Mouse (Mus musculus) layer of hippocampus, postnatal 10 days (tissue): ENCODE data around the gene Ubl7. TPM values are rescaled to one million over a fixed set of nuclear protein-coding genes. Genes with fewer than 3 reads are reported as not detected.

Experiments
- DNase-seq, 2 experiments: peaks; one replicate each; pipeline ENCODE4 v3.0.0; 2021; ENCODE audit warnings: low spot score in 2 of 2
- total RNA-seq, 2 experiments: library from RNA; stranded (reverse); gene quantifications; 2 replicates each; pipeline ENCODE4 v1.2.3; 2021

The Ubl7 gene
- total RNA-seq, 2 experiments from 2014 or later = 95.3 to 98.4 TPM

GRCm38 (mm10) chr9:57907206-57907605 is 3.6 kb upstream of the Ubl7 start:
- DNase-seq = no peak

GRCm38 (mm10) chr9:57912571-57912970 is 1.8 kb downstream of the Ubl7 start:
- no peak for DNase-seq

DNA sequence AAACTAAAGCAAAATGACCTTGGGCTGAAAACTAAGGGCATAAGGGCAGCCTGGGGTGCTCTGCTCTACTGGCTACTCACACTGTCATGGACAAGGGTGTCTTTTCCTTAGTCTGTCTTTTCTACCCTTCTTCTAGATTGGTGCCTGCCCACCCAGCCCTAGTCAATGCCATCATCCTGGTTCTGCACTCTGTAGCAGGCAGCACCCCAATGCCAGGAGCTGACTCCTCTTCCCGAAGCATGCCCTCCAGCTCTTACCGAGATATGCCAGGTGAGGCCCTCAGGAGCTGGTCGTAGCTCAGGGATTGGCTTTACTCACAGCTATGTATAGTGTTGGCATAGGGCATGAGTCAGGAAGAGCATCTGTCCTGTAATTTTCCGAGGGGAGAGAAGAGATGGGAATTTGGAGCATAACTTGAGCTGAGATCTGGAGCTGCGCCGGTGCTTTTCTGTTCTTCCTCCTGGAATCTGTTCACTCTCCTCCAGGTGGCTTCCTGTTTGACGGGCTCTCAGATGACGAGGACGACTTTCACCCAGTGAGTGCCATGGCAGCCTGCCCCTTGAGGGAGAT is 10.8 kb downstream of the Ubl7 start:
- DNase-seq = no peak

DNA sequence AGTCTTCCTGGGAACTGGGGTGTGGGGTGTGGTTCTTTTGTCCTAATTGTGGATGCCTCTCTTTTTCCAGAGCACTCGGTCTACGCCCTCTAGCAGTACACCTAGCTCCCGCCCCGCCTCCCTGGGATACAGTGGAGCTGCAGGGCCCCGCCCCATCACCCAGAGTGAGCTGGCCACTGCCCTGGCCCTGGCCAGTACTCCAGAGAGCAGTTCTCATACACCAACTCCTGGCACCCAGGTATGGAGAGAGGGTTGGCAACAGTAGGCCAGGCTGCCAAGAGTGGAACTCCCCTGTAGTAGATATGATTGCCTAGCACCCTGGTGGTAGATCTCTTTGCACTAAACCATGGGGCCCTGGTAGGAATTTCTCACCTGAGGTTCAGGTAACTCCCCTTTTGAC is 11.6 kb downstream of the Ubl7 start:
- no peak for DNase-seq

GRCm38 (mm10) chr9:57923046-57923445 is 12.3 kb downstream of the Ubl7 start:
- DNase-seq = no peak

GRCm38 (mm10) chr9:57931166-57931767 is 20.5 kb downstream of the Ubl7 start:
- DNase-seq = no peak

DNA sequence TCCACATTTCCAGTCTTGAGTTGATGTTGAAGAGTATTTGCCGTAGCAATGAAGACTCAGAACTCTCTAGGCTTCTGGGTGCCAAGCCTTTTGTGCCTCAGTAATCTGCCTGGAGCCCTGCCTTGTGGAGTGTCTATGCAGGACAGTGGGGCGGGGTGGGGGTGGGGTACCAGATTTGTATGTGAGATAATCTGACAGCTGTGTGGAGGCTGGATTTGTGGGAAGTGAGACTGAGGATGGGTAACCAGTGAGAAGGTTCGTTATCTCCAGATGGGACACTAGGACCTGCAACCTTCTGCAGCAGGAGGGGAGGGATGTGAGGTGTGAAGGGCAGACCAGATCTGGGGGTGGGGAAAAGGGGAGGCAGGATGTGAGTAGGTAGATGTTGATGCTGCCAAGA is 21.5 kb downstream of the Ubl7 start:
- DNase-seq = peak in 1 of 2 experiments; percentile 10

- peak; percentile 67 to 73 for DNase-seq
Observed at GRCm38 (mm10) chr9:57932831-57933602, 22.2 kb downstream of the Ubl7 start.

DNA sequence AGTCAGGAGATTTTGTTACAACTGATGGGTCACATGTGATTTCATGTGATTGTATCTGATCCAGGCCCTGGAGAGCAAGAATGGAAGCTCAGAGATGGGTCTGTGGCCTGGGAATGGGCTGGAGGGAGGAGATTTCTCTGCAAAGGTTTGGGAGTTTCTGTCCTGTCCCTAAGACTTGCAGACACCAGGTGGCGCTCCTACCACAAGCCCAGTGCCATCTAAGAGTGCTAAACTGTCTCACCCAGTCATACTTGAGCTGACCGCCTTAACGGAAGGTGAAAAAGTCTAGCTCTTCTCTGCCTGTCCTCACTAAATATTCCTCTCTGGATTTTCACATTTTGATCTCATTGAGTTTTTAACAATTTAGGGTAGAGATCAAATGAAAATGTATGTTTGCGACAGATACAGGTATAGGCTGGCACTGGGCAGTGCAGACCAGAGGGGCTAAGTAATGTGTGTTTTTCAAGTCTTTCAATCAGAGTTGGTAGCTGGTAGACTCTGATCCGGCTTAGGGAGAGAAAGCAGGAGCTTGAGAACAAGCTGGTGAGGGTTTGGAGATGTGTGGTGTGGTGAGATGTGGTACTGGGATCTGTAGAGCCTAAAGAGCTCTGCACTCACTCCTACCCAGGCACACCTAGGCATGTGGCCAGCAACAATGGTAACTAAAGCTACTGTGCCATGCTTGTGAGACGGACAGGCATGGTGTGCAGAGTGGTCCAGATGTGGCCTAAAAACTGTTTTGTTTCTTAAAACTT is 25.1 kb downstream of the Ubl7 start:
- peak; percentile 92 to 93 for DNase-seq

DNA sequence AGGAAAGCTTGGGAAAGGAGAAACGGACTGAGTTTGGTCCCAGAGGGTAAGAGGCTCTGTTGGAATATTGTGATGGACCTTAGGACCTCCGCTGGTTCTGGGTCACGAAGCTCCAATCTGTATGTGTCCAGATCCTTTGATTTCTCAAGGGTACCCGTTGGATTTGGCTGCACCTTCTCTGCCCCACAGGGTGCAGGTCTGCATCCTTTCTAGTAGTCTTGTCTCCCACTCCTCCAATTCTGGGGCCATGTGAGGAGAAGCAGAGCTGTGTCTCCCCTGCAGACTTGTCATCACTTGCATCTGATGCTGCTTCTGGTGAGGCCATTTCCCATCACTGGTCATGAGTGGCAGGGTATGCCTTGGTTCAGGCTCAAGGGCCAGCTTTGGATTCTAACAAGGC is 26.4 kb downstream of the Ubl7 start:
- DNase-seq = no peak

DNA sequence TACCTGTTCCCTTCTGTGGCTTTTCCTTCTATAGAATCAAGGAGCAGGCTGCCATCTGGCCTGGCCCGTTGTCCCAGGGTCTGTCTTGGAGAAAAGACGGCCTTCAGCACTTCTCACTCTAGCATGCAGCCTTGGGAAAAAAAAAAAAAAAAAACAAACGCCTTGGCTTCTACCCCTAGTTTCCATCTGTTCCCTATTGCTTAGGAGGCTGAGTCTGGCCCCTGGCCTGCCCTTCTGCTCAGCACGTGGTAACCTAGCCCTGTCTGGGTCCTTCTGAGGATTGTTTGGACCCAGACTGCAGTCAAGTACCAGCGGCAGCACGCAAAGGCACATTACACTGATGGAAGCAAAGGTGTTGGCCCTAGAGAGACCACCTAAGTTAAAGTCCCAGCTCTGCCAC is 26.9 kb downstream of the Ubl7 start:
- DNase-seq = no peak

DNA sequence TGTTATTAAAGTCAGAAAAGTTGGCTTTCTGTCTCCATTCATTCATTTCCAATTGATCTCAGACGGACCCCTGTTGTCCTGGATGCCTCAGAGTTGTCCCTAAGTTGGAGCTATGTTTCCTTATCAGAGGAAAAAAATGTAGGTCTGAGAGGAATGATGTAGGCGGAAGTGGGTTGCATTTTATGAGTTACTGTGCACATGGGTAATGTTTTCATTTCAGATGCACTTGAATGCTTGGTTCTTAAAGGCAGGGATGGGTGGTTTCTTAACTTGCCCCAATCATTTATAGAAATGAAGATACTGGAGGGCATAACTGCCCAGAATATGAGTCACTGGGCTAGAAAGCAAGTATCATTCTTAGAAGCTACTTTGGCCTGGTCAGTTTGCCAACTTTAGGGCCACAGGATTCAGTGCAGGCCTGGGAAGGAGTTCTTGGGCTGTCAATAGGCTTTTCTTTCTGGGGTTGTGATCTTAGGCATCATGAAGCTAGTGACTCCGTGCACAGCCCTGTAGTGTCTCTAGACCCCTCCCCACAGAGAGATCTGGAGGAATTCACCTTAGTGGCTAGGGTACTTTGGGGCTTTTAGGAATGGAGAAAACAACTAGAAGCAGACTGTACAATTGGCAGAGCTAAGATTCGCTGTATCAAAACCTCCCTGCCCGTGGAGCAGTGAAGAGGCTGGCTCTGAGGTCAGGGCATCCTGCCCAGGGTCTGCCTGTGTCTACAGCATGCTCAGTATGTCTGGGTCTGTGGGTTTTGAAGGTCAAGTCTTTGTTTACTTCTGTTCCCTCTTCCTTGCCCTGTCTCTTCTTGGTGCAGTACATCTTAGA is 27.7 kb downstream of the Ubl7 start:
- no peak for DNase-seq

DNA sequence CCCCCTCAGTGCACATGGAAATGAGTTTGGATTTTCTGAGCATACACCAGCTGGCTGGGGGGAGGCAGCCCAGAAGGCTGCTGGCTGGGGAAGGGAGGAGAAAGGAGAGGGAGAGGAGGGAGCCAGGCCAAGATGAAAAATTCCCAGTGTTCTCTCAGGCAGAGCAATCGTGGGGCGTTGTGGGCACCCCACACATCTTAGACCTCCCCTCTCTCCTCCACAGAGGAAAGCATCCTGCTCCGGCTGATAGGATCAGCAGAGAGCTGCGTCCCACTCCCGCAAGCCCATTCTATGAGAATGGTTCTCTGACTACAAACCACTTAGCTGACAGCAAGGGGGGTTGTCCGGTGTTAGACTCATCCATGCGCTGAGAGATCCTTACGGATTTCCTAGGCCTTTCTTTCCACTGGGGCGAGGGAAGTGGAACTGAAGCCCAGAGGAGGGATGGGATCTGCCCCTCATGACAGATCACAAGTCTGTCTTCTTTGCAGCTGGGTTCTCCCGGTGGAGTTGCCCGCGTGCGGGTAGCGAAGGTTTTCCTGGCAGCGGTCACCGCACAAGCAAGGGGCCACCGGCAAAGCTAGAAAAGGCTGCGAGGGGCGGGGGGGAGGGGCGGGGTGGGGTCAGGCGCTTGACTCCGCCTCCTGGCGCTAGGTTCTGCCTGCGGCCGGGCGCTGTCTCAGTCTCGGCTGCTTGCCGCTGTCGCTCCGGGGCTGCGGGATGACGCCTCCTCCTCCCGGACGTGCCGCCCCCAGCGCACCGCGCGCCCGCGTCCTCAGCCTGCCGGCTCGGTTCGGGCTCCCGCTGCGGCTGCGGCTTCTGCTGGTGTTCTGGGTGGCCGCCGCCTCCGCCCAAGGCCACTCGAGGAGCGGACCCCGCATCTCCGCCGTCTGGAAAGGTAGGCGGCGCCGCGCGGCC is 28.9 kb downstream of the Ubl7 start, which contains the start of gene Sema7a:
TSS of gene Sema7a (plus strand) at position 682 of the 918 bp plus-strand sequence.
- peak; percentile 74 to 84 for DNase-seq

- DNase-seq = peak; percentile 54 to 70
Observed at GRCm38 (mm10) chr9:57940349-57940794, 29.6 kb downstream of the Ubl7 start.

DNA sequence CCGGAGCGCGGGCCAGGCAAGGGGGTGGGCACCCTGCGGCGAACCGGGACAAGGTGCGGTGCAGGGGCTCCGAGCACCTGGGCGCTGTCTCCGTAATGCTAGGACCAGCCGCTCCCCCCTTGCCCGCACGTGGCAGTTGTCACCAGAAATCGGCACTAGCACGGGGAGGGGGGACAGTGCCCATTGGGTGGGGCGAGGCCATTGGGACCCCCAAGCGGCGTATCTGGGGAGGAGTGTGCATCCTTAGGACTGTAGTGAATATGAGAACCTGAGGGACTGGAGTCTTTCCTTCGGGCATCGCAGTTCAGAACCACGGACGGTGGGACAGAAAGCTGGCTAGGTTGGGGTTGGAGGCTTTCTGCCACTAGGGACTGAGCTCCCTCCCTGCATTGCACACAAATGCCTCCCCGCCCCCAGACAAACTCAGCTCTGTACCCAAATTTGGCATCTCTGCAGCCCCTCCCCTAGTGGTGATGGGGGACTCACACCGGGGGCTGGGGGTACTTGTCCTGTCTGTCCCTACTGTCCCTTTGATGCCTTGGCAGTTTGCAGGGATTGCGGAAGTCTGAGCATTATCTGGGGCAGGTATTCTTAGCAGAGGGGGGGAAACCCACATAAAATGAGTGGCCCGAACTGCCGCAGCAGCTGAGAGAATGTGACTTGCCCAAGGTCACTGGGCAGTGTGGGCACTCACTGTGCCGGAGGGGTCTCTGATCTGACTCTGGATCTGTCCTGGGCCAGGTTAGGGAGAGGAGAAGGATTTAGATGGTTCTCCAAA is 30.3 kb downstream of the Ubl7 start:
- DNase-seq = peak in 1 of 2 experiments; percentile 55

- no peak for DNase-seq
Observed at GRCm38 (mm10) chr9:57942039-57942438, 31.3 kb downstream of the Ubl7 start.

DNA sequence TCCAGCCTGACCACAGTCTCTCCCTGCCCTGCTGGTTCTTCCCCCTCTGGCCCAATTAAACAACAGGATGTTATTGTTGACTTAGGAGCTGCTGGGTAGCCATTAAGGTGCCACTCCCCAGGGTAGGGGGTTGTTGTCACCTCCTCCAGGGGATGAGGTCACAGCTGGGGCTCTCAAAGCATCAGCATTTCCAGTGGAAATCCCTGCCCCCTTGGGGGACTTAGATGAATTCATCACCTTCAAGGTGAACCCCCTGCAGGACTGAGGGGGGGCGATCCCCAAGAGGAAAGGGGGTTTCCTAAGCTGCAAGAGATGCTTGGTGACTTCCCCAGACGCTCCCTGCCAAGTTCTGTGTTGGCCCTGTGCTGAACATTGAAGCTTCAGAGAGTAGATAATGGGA is 32.3 kb downstream of the Ubl7 start:
- DNase-seq = no peak

DNA sequence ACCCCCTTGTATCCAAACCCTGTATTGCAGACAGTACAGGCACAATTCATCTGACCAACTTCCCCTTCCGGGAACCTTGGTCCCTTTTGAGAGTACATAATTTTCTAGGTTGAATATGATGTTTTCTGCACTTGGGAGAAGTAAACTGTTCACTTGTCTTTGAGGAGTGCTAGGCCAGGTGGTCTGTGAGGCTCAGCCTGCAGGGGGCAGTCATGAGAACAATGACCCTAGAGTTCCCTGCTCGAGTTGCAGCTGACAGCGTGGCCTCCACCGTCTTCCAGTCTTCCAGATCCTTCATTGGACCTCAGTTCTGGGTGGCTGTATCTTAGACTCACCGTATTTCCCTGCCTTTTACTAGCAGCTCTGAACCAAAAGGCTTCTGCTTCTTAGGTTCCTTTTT is 33.8 kb downstream of the Ubl7 start:
- DNase-seq = peak; percentile 66 to 74
